Mouse (Mus musculus): Measurements from ENCODE around the gene Suclg2.

GRCm38 (mm10) chr6:95629071-95629470 is 89.5 kb downstream of the Suclg2 start:
- no peak for TF ChIP-seq CTCF (IDR thresholded peaks at IDR 0.05)
- no peak for TF ChIP-seq POLR2A (IDR thresholded peaks at IDR 0.05; ENCODE audit: insufficient read depth, low read depth, low read length)
- no peak for TF ChIP-seq EP300 (IDR thresholded peaks at IDR 0.05; ENCODE audit: insufficient read depth, low read depth, low read length)

Measured in heart, adult 2 months (tissue).